Mouse (Mus musculus) CD4-positive, CD25-positive, alpha-beta regulatory T cell, adult 4 months (primary cell): ENCODE data around the gene A030003K21Rik. TPM values are rescaled to one million over a fixed set of nuclear protein-coding genes. Genes with fewer than 3 reads are reported as not detected.
"Not testable (repeated sequence)": the region's sequence is repeated elsewhere in the genome, so short reads cannot be mapped to it uniquely, and the experiment has no call there.

Experiments
- ATAC-seq: one replicate; pipeline ENCODE4 v1.8.0; 2017
- polyA plus RNA-seq, 2 experiments: library from polyadenylated mRNA; unstranded; fragments of 100-300 nt; shearing (Covaris generic); gene quantifications; one replicate each; pipeline ENCODE4 v1.2.1; 2017

A030003K21Rik gene
- not detected for polyA plus RNA-seq

GRCm38 (mm10) chr1:82943295-82943694 is at the start of gene A030003K21Rik:
Gene A030003K21Rik, minus strand, starts transcription at chr1:82943388.
- not testable (repeated sequence) for ATAC-seq

- no peak for ATAC-seq
Measured at GRCm38 (mm10) chr1:82992093-82992492, 48.9 kb upstream of the A030003K21Rik start.

- no peak for ATAC-seq
Measured at GRCm38 (mm10) chr1:82991596-82991995, 48.4 kb upstream of the A030003K21Rik start.

- no peak for ATAC-seq
Measured at GRCm38 (mm10) chr1:82991062-82991461, 47.9 kb upstream of the A030003K21Rik start.

- ATAC-seq = peak; percentile 91
Measured at GRCm38 (mm10) chr1:82987530-82988198, 44.5 kb upstream of the A030003K21Rik start.

GRCm38 (mm10) chr1:82986738-82987137 is 43.5 kb upstream of the A030003K21Rik start:
- ATAC-seq = no peak

GRCm38 (mm10) chr1:82977840-82978239 is 34.7 kb upstream of the A030003K21Rik start:
- no peak for ATAC-seq

- ATAC-seq = peak; percentile 62
Measured at GRCm38 (mm10) chr1:82975750-82976149, 32.6 kb upstream of the A030003K21Rik start.

GRCm38 (mm10) chr1:82974342-82974741 is 31.2 kb upstream of the A030003K21Rik start:
- ATAC-seq = peak; percentile 9

GRCm38 (mm10) chr1:82973901-82974300 is 30.7 kb upstream of the A030003K21Rik start:
- ATAC-seq = peak; percentile 90

GRCm38 (mm10) chr1:82973244-82973643 is 30.1 kb upstream of the A030003K21Rik start:
- no peak for ATAC-seq

- ATAC-seq = no peak
Measured at GRCm38 (mm10) chr1:82972046-82972445, 28.9 kb upstream of the A030003K21Rik start.

- no peak for ATAC-seq
Measured at GRCm38 (mm10) chr1:82966413-82966812, 23.2 kb upstream of the A030003K21Rik start.

- ATAC-seq = no peak
Measured at GRCm38 (mm10) chr1:82959870-82960385, 16.7 kb upstream of the A030003K21Rik start, which contains the start of gene Gm47955. Gene Gm47955, plus strand, starts transcription at chr1:82960286.

- ATAC-seq = peak; percentile 49
Measured at GRCm38 (mm10) chr1:82955913-82956312, 12.7 kb upstream of the A030003K21Rik start, which contains the start of gene Gm7544. Gene Gm7544, minus strand, starts transcription at chr1:82956013.

- no peak for ATAC-seq
Measured at GRCm38 (mm10) chr1:82948601-82949000, 5.4 kb upstream of the A030003K21Rik start.

- peak; percentile 60 for ATAC-seq
Measured at GRCm38 (mm10) chr1:82946029-82946428, 2.8 kb upstream of the A030003K21Rik start.

GRCm38 (mm10) chr1:82942505-82942904 is 683 bp downstream of the A030003K21Rik start:
- not testable (repeated sequence) for ATAC-seq

- ATAC-seq = no peak
Measured at GRCm38 (mm10) chr1:82938666-82939065, 4.5 kb downstream of the A030003K21Rik start.

- not testable (repeated sequence) for ATAC-seq
Measured at GRCm38 (mm10) chr1:82931326-82931725, 11.9 kb downstream of the A030003K21Rik start, which contains the start of gene Gm6217. Gene Gm6217, minus strand, starts transcription at chr1:82931399.

- not testable (repeated sequence) for ATAC-seq
Measured at GRCm38 (mm10) chr1:82930558-82930957, 12.6 kb downstream of the A030003K21Rik start.

- ATAC-seq = no peak
Measured at GRCm38 (mm10) chr1:82924650-82925049, 18.5 kb downstream of the A030003K21Rik start, which contains the start of gene A030014E15Rik. Gene A030014E15Rik, plus strand, starts transcription at chr1:82924917.

- not testable (repeated sequence) for ATAC-seq
Measured at GRCm38 (mm10) chr1:82913434-82913833, 29.8 kb downstream of the A030003K21Rik start.

GRCm38 (mm10) chr1:82913025-82913424 is 30.2 kb downstream of the A030003K21Rik start, which contains the start of gene A030005L19Rik:
Gene A030005L19Rik, plus strand, starts transcription at chr1:82913325.
- ATAC-seq = no peak
